Mouse (Mus musculus) lung, adult 2 months (tissue): Measurements from ENCODE around the gene Olfr1158.

Source experiments
- CTCF ChIP-seq: fragments of 200-500 bp; IDR thresholded peaks from 2 replicates; pipeline ENCODE4 v1.5.1; 2011; ENCODE audit warnings: mild to moderate bottlenecking, low read length, control low read depth; ENCODE audit not compliant: insufficient read depth
- POLR2A ChIP-seq: fragments of 200-500 bp; IDR thresholded peaks from 2 replicates; pipeline ENCODE4 v1.6.1; 2011; ENCODE audit warnings: low read depth, mild to moderate bottlenecking, control low read depth, low read length, borderline replicate concordance; ENCODE audit errors: extremely low read depth

DNA sequence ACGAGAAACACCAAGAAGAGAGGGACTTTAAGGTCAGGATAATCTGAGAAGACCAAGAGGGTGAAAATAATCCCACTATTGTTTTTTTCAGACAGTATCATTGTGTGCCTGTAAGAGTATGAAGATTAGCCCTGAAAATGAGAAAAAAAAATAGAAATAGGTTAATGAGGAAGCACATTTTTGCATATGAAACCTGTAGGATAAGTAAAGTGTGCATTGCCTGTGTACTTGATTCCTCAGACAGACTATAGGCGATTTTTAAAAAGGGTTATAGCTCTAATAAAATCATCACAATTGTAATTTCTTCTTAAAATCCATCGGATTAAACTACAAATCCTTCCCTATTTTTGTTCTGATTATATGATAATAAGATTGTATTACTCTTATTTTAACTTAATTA is 15.3 kb upstream of the Olfr1158 start, which contains the start of gene Olfr74:
- TF ChIP-seq CTCF: no peak
- TF ChIP-seq POLR2A: no peak
